Mouse (Mus musculus): Measurements from ENCODE around the gene Cntnap5a. TPM values are rescaled to one million over a fixed set of nuclear protein-coding genes. Genes with fewer than 3 reads are reported as not detected.

Gene Cntnap5a
- polyA plus RNA-seq, 1 experiment from 2014 or later = 1.6 TPM

- no peak for ATAC-seq (ENCODE audit: low read depth)
- H3K27ac ChIP-seq (replicated peaks) = no peak overlapping the region
- no peak overlapping the region for H3K4me3 ChIP-seq
- H3K4me2 ChIP-seq = no peak overlapping the region
- H3K9me3 ChIP-seq = no peaks in the 10 kb centered on the region
- no peaks in the 10 kb centered on the region for H3K27me3 ChIP-seq
- H3K4me1 ChIP-seq (replicated peaks) = no peaks in the 10 kb centered on the region
- no peaks in the 10 kb centered on the region for H3K36me3 ChIP-seq
- H3K9ac ChIP-seq = no peak overlapping the region
These were observed 596.6 kb downstream of the Cntnap5a start for GRCm38 (mm10) chr1:116281144-116281543.

GRCm38 (mm10) chr1:116283968-116284367 lies 599.4 kb downstream of the Cntnap5a start:
- Histone ChIP-seq H3K27ac (replicated peaks) (no peak overlapping the region), H3K27me3 (no peaks in the 10 kb centered on the region), H3K4me2 (no peak overlapping the region), H3K4me1 (replicated peaks) (no peaks in the 10 kb centered on the region), H3K9me3 (no peaks in the 10 kb centered on the region), H3K36me3 (no peaks in the 10 kb centered on the region), H3K4me3 (no peak overlapping the region), H3K9ac (no peak overlapping the region)
- 26% methylated on average over 1 of the region's 1 CpGs for WGBS
- no peak for ATAC-seq (ENCODE audit: low read depth)

DNA sequence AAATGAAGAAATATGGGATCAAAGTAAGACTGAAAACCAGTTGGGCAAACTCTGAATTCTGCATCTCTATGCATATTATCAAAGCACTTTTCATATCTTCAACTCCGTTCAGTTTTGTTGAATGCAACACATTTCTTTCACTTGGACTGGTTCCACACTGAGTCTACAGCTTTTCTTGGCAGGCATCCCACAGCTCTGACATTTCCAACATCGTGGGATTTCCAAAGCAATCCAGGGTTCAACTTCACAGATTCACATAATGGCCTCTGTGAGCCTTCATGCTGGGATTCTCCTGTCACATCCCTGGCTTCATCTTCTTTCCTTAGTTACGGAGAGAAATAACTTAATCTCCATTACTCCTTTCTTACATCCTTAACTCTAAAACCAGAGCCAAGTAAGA lies 622.0 kb downstream of the Cntnap5a start:
- Histone ChIP-seq H3K9ac (no peak overlapping the region), H3K36me3 (no peaks in the 10 kb centered on the region), H3K4me3 (no peak overlapping the region), H3K9me3 (no peaks in the 10 kb centered on the region), H3K4me2 (no peak overlapping the region), H3K27me3 (no peaks in the 10 kb centered on the region), H3K4me1 (replicated peaks) (0 out of 2 replicates have a peak, but pooled peaks cover 4% of the 10 kb centered on the region), H3K27ac (replicated peaks) (no peak overlapping the region)
- ATAC-seq (ENCODE audit: low read depth) = no peak
- WGBS = 72% methylated on average over 3 of the region's 3 CpGs

DNA sequence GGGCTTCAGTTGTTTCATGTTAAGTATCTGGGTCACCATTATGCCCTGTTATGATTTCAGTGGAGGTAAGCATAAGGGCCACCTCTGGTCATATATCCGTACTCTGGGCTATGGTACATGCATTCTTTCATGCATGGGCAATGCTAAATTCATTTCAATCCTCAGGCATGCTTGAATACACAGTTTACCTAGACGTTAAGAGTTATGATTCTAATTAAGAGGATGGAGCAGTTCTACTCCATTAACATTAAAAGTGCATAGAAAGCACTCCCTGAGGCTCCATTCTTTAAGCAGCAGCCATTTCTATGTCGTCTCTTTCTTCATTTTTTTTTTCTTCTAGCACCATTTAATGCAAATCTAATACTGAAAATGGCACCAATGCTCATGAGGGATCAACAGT lies 627.0 kb downstream of the Cntnap5a start:
- Histone ChIP-seq H3K36me3 (no peaks in the 10 kb centered on the region), H3K4me1 (replicated peaks) (peaks cover 11% of the 10 kb centered on the region; the same call in 1 of the 2 replicates), H3K9ac (no peak overlapping the region), H3K27me3 (no peaks in the 10 kb centered on the region), H3K4me2 (no peak overlapping the region), H3K27ac (replicated peaks) (peak overlapping the region; percentile 42; the same call in 1 of the 2 replicates), H3K4me3 (no peak overlapping the region), H3K9me3 (no peaks in the 10 kb centered on the region)
- WGBS = 35% methylated on average over 3 of the region's 3 CpGs
- ATAC-seq (ENCODE audit: low read depth) = peak; percentile 66

- no peak overlapping the region for H3K4me3 ChIP-seq
- no peaks in the 10 kb centered on the region for H3K27me3 ChIP-seq
- H3K27ac ChIP-seq (replicated peaks) = no peak overlapping the region
- H3K36me3 ChIP-seq = no peaks in the 10 kb centered on the region
- no peak for ATAC-seq (ENCODE audit: low read depth)
- H3K4me2 ChIP-seq = no peak overlapping the region
- peaks cover 11% of the 10 kb centered on the region; the same call in 1 of the 2 replicates for H3K4me1 ChIP-seq (replicated peaks)
- no peak overlapping the region for H3K9ac ChIP-seq
- no peaks in the 10 kb centered on the region for H3K9me3 ChIP-seq
These were observed 628.7 kb downstream of the Cntnap5a start for GRCm38 (mm10) chr1:116313269-116313668.

DNA sequence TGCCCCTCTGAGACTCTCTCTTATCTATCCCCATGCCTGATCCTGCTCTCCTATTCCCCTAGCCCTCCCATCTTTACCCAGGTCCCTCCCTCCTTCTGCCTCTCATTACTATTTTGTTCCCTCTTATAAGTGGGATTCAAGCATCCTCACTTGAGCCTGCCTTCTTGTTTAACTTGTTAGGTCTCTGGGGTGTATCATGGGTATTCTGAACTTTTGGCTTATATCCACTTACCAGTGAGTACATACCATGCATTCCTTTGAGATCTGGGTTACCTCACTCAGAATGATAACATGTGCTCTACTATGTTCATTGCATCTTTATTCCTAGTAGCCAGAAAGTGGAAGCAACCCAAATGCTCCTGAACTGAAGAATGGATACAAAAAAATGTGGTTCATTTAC lies 639.9 kb downstream of the Cntnap5a start:
- Histone ChIP-seq H3K27me3 (no peaks in the 10 kb centered on the region), H3K36me3 (no peaks in the 10 kb centered on the region), H3K27ac (replicated peaks) (no peak overlapping the region), H3K4me2 (no peak overlapping the region), H3K4me1 (replicated peaks) (no peaks in the 10 kb centered on the region), H3K9me3 (no peaks in the 10 kb centered on the region), H3K9ac (no peak overlapping the region), H3K4me3 (no peak overlapping the region)
- no peak for ATAC-seq (ENCODE audit: low read depth)

- Histone ChIP-seq H3K4me1 (replicated peaks) (no peaks in the 10 kb centered on the region), H3K9me3 (no peaks in the 10 kb centered on the region), H3K4me3 (no peak overlapping the region), H3K4me2 (no peak overlapping the region), H3K27ac (replicated peaks) (no peak overlapping the region), H3K36me3 (no peaks in the 10 kb centered on the region), H3K27me3 (no peaks in the 10 kb centered on the region), H3K9ac (no peak overlapping the region)
- no peak for ATAC-seq (ENCODE audit: low read depth)
These were observed 669.1 kb downstream of the Cntnap5a start for GRCm38 (mm10) chr1:116353669-116354068.

DNA sequence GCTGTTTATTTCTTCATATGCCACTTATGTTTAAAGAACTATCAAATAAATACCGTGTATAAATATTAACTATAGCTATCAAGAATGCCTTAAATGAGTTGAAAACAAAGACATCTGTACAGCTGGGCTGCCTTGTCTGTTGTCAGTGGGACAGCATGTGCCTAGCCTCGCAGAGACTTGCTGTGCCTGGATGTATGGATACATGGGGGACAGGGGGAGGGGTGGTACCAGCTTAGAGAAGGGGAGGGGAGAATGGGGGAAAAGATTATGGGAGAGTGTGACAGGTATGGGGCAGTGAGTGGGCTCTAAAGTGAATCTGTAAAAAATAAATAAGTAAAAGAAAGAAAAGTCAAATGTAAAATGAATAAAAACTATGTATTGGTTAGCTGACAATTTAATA lies 681.0 kb downstream of the Cntnap5a start:
- Histone ChIP-seq H3K9ac (no peak overlapping the region), H3K27me3 (no peaks in the 10 kb centered on the region), H3K4me3 (no peak overlapping the region), H3K9me3 (no peaks in the 10 kb centered on the region), H3K27ac (replicated peaks) (no peak overlapping the region), H3K4me1 (replicated peaks) (peaks cover 14% of the 10 kb centered on the region; the same call in 1 of the 2 replicates), H3K36me3 (no peaks in the 10 kb centered on the region), H3K4me2 (no peak overlapping the region)
- ATAC-seq (ENCODE audit: low read depth) = no peak
- 52% methylated on average over 2 of the region's 2 CpGs for WGBS

- no peak for ATAC-seq (ENCODE audit: low read depth)
These were observed 681.6 kb downstream of the Cntnap5a start for GRCm38 (mm10) chr1:116366171-116366570.

GRCm38 (mm10) chr1:116366806-116367205 lies 682.2 kb downstream of the Cntnap5a start:
- Histone ChIP-seq H3K36me3 (no peaks in the 10 kb centered on the region), H3K27ac (replicated peaks) (no peak overlapping the region), H3K9ac (no peak overlapping the region), H3K27me3 (no peaks in the 10 kb centered on the region), H3K4me2 (no peak overlapping the region), H3K4me1 (replicated peaks) (peaks cover 14% of the 10 kb centered on the region; the same call in 1 of the 2 replicates), H3K4me3 (no peak overlapping the region), H3K9me3 (no peaks in the 10 kb centered on the region)
- peak; percentile 23; the same call in 1 of the 2 replicates for ATAC-seq (ENCODE audit: low read depth)

More at GRCm38 (mm10) chr1:116366171-116366570, 681.6 kb downstream of the Cntnap5a start:
- Histone ChIP-seq H3K27me3 (no peaks in the 10 kb centered on the region), H3K4me2 (no peak overlapping the region), H3K27ac (replicated peaks) (no peak overlapping the region), H3K4me1 (replicated peaks) (peaks cover 14% of the 10 kb centered on the region; the same call in 1 of the 2 replicates), H3K9ac (no peak overlapping the region), H3K9me3 (no peaks in the 10 kb centered on the region), H3K4me3 (no peak overlapping the region), H3K36me3 (no peaks in the 10 kb centered on the region)
- 24% methylated on average over 2 of the region's 2 CpGs for WGBS

- Histone ChIP-seq H3K9ac (no peak overlapping the region), H3K4me1 (replicated peaks) (peaks cover 14% of the 10 kb centered on the region; the same call in 1 of the 2 replicates), H3K4me3 (no peak overlapping the region), H3K27ac (replicated peaks) (no peak overlapping the region), H3K36me3 (no peaks in the 10 kb centered on the region), H3K9me3 (no peaks in the 10 kb centered on the region), H3K27me3 (no peaks in the 10 kb centered on the region), H3K4me2 (no peak overlapping the region)
- ATAC-seq (ENCODE audit: low read depth) = no peak
- WGBS = 16% methylated on average over 7 of the region's 7 CpGs
These were observed 683.0 kb downstream of the Cntnap5a start for GRCm38 (mm10) chr1:116367572-116367971.

GRCm38 (mm10) chr1:116370817-116371216 lies 686.3 kb downstream of the Cntnap5a start:
- H3K36me3 ChIP-seq = no peaks in the 10 kb centered on the region
- no peaks in the 10 kb centered on the region for H3K9me3 ChIP-seq
- H3K4me1 ChIP-seq (replicated peaks) = peaks cover 14% of the 10 kb centered on the region; the same call in 1 of the 2 replicates
- H3K9ac ChIP-seq = no peak overlapping the region
- no peak overlapping the region for H3K4me3 ChIP-seq
- H3K27me3 ChIP-seq = no peaks in the 10 kb centered on the region
- H3K27ac ChIP-seq (replicated peaks) = no peak overlapping the region
- WGBS = 93% methylated on average over 4 of the region's 4 CpGs
- H3K4me2 ChIP-seq = no peak overlapping the region
- no peak for ATAC-seq (ENCODE audit: low read depth)

GRCm38 (mm10) chr1:116373551-116373950 lies 689.0 kb downstream of the Cntnap5a start:
- Histone ChIP-seq H3K27me3 (no peaks in the 10 kb centered on the region), H3K4me2 (no peak overlapping the region), H3K9me3 (no peaks in the 10 kb centered on the region), H3K4me1 (replicated peaks) (no peaks in the 10 kb centered on the region), H3K36me3 (no peaks in the 10 kb centered on the region), H3K9ac (no peak overlapping the region), H3K27ac (replicated peaks) (no peak overlapping the region), H3K4me3 (no peak overlapping the region)
- ATAC-seq (ENCODE audit: low read depth) = no peak
- 97% methylated on average over 1 of the region's 1 CpGs for WGBS

Measured in neural tube, embryonic 13.5 days (tissue).